Mouse (Mus musculus) small intestine, adult 2 months (tissue): Measurements from ENCODE around the gene Grb10.

Source experiments
- CTCF ChIP-seq: fragments of 200-500 bp; IDR thresholded peaks from 2 replicates; pipeline ENCODE4 v1.5.1; 2012; ENCODE audit warnings: low read depth, mild to moderate bottlenecking, control low read depth, inconsistent platforms, low read length, moderate library complexity, mixed read lengths; ENCODE audit not compliant: insufficient replicate concordance, insufficient read length; ENCODE audit errors: extremely low read depth
- POLR2A ChIP-seq: fragments of 200-500 bp; IDR thresholded peaks from 2 replicates; pipeline ENCODE4 v1.6.1; 2012; ENCODE audit warnings: low read depth, mild to moderate bottlenecking, control low read depth, inconsistent platforms, low read length, moderate library complexity

DNA sequence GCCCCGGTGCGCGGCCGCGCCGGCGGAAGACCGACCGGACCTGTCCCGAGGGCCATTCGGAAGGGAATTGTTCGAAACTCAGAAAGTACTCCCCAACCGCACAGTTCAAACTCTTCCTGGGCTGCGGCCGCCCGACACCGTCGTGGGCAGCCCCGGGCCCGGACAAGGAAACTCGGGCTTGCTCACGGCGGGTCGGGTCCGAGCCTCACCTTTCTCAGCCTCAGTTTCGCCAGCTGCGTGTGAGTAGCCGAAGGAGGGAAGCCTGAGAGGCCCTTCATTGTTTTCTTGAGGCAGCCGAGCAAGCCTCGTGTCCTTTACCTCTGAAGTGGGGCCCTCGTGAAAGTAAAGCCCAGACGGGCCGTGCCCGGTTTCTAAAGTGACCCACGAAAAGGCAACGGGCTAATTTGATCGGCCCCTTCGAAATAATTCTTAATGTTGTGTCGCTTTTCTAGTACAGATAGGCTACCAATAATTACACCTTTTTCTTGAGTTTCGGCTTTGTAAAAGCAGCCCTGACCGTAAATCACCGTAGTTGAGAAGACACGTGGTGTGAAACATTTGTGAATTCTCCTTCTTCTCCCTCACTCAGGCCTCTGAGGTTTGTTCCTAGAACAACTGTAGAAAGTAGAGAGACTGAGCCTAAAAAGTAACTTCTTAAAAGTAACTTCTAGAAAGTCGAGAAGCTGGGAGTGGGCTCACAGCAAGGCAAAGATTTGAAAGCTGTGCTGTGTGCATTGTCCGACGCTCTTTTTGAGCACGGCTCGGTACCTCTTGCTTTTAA lies 604 bp downstream of the Grb10 start:
- TF ChIP-seq POLR2A, result no peak
- no peak for TF ChIP-seq CTCF
